Mouse (Mus musculus) midbrain, embryonic 16.5 days (tissue): Measurements from ENCODE around the gene Dact3. TPM values are rescaled to one million over a fixed set of nuclear protein-coding genes. Genes with fewer than 3 reads are reported as not detected.
A peak's percentile ranks its signal among the peaks of the same experiment; 100 is the strongest.

ENCODE experiments used
- ATAC-seq: fragments of 200-750 bp; cut with Nextera tagmentation; 2 replicates; pipeline ENCODE4 v1.8.0; 2017; ENCODE audit warnings: moderate TSS enrichment
- H3K27ac ChIP-seq: fragments of 300-500 bp; sonication (generic); 2 replicates; pipeline ENCODE4 v1.5.1; 2014; ENCODE audit warnings: mild to moderate bottlenecking, low read length, mixed read lengths
- H3K27me3 ChIP-seq: fragments of 300-500 bp; sonication (generic); 2 replicates; pipeline ENCODE4 v1.6.1; 2014; ENCODE audit warnings: low read depth, low read length, mixed read lengths; ENCODE audit not compliant: control insufficient read depth, insufficient read depth
- H3K36me3 ChIP-seq: fragments of 300-500 bp; sonication (generic); 2 replicates; pipeline ENCODE4 v1.6.1; 2014; ENCODE audit warnings: mild to moderate bottlenecking, low read length, moderate library complexity, mixed read lengths; ENCODE audit not compliant: control insufficient read depth, insufficient read depth
- H3K4me1 ChIP-seq: fragments of 300-500 bp; sonication (generic); 2 replicates; pipeline ENCODE4 v1.6.1; 2014; ENCODE audit warnings: mild to moderate bottlenecking, low read length, mixed read lengths; ENCODE audit not compliant: control insufficient read depth, insufficient read depth
- H3K4me2 ChIP-seq: fragments of 300-500 bp; sonication (generic); 2 replicates; pipeline ENCODE4 v1.6.1; 2014; ENCODE audit warnings: mild to moderate bottlenecking, low read length, mixed read lengths
- H3K4me3 ChIP-seq: fragments of 300-500 bp; sonication (generic); 2 replicates; pipeline ENCODE4 v1.5.1; 2014; ENCODE audit warnings: low read depth, mild to moderate bottlenecking, low read length, moderate library complexity, mixed read lengths
- H3K9ac ChIP-seq: fragments of 300-500 bp; sonication (generic); 2 replicates; pipeline ENCODE4 v1.6.1; 2014; ENCODE audit warnings: low read depth, low read length, mixed read lengths
- H3K9me3 ChIP-seq: fragments of 300-500 bp; sonication (generic); replicated peaks from 2 replicates; pipeline ENCODE4 v1.6.1; 2014; ENCODE audit warnings: mild to moderate bottlenecking, low read length, mixed read lengths; ENCODE audit not compliant: control insufficient read depth, poor library complexity, severe bottlenecking
- WGBS: fragments of 180-500 bp; shearing (Covaris S2); extraction: QIAGEN DNeasy Blood & Tissue Kit; methylation state at CpG from one replicate; pipeline ENCODE4 v1.1.7; 2014; 5-methylcytosine and 5-hydroxymethylcytosine counted together
- polyA plus RNA-seq: library from polyadenylated mRNA; unstranded; fragments of >200 nt; fragmentation: Nextera tagmentation; extraction: Ambion mirVana; gene quantifications from 2 replicates; pipeline ENCODE4 v1.2.1, GENCODE M21; 2015

Gene Dact3
- polyA plus RNA-seq, 1 experiment from 2014 or later: 3.0 TPM

DNA sequence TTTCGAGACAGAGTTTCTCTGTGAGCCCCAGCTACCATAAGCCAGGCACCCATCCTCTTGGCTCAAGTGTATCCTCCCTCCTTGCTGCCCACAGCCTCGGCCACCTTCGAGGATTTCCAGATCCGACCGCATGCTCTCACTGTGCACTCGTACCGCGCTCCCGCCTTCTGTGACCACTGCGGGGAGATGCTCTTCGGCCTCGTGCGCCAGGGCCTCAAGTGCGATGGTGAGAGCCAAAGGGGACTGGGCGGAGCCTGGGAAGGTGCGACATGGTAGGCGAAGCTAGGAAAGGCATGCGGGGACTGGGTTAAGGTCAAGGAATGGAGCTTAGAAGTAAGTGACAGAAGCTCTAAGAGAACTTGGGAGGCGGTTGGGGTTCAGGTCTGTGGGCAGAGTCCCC lies 27.6 kb upstream of the Dact3 start:
- H3K27ac ChIP-seq: no peak overlapping the region
- no peak overlapping the region for H3K4me2 ChIP-seq
- 0 out of 2 replicates have a peak, but pooled peaks cover 12% of the 10 kb centered on the region for H3K36me3 ChIP-seq
- no peaks in the 10 kb centered on the region for H3K27me3 ChIP-seq
- H3K9ac ChIP-seq: no peak overlapping the region
- 92% methylated on average over 19 of the region's 19 CpGs for WGBS
- ATAC-seq: no peak
- peaks cover 18% of the 10 kb centered on the region for H3K4me1 ChIP-seq
- no peaks in the 10 kb centered on the region for H3K9me3 ChIP-seq
- no peak overlapping the region for H3K4me3 ChIP-seq

DNA sequence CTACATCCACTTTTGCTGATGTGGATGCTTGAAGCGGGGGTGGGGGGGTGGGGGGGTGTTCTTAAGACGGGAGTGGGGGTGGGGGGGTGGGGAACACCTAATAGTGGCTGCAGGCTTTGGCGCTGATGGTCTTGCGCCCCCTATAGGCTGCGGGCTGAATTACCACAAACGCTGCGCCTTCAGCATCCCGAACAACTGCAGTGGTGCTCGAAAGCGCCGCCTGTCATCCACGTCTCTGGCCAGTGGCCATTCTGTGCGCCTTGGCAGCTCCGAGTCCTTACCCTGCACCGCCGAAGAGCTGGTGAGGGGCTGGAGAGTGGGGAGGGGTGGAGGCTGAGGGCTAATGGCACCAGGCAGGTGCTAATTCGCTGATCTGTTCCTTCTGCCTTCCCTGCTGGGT lies 26.5 kb upstream of the Dact3 start:
- ATAC-seq: no peak
- Histone ChIP-seq H3K9ac (no peak overlapping the region), H3K4me1 (peaks cover 13% of the 10 kb centered on the region), H3K36me3 (0 out of 2 replicates have a peak, but pooled peaks cover 12% of the 10 kb centered on the region), H3K4me2 (no peak overlapping the region), H3K4me3 (no peak overlapping the region), H3K9me3 (no peaks in the 10 kb centered on the region), H3K27ac (no peak overlapping the region), H3K27me3 (no peaks in the 10 kb centered on the region)
- 18% methylated on average over 17 of the region's 17 CpGs for WGBS

DNA sequence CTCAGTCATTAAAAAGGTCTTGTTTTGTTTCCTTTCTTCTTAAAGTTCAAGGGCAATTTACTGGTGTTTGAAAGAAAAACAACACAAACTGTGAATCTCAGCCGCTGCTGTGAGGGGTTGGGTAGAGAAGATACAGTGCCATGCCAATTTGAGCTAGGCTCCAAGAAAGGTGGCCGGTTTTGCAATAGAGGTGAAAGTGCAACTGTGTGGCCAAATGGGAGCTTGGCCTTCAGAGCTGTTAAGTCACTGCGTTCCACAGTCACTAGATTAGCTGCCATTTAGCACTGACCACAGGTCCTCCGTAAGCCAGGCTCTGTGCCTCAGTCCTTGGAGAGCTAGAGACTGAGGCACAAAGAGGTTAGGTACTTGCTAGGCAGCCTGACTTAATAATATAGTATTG lies 23.5 kb upstream of the Dact3 start:
- Histone ChIP-seq H3K9me3 (no peaks in the 10 kb centered on the region), H3K27me3 (no peaks in the 10 kb centered on the region), H3K36me3 (peaks cover 26% of the 10 kb centered on the region), H3K4me1 (no peaks in the 10 kb centered on the region), H3K4me3 (no peak overlapping the region), H3K27ac (no peak overlapping the region), H3K9ac (no peak overlapping the region), H3K4me2 (no peak overlapping the region)
- no peak for ATAC-seq
- WGBS: 93% methylated on average over 4 of the region's 4 CpGs

DNA sequence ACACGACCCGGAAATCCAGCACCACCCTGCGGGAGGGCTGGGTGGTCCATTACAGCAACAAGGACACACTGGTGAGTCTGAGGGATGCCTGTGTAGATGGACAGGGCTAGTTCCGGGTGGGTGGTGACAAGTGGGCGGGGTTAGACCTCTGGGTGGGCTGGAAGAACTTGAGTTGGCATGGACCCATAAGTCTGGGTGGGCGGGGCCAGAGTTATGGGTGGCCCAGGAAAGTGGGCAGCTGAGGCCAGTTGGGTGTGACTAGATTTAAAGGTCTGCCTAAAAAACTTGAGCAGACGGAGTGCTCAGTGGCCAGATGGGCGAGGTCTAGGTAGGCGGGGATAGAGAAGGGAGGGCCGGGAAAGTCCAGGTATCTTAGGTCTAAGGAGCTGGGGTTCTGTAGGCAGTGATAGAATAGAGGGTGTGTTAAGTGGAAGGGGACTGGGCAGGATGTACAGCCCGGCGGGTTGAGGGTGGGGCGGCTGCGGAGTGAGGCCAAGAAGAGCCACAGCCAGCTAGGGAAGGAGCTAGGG lies 21.8 kb upstream of the Dact3 start:
- Histone ChIP-seq H3K27me3 (no peaks in the 10 kb centered on the region), H3K36me3 (peaks cover 29% of the 10 kb centered on the region)
- WGBS: 88% methylated on average over 14 of the region's 14 CpGs

DNA sequence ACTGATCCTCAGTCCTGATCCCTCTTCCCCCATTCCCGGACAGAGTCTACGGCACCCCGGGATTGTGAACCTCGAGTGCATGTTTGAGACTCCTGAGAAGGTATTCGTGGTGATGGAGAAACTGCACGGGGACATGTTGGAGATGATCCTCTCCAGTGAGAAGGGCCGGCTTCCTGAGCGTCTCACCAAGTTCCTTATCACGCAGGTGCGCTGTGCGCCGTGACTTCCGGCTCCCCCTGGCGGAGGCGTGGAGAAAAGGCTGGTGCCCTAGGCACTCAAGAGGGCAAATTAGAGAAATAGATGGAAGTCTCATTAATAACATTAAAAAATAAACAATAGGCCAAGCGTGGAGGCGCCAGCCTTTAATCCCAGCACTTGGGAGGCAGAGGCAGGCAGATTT lies 16.8 kb upstream of the Dact3 start:
- no peak overlapping the region for H3K9ac ChIP-seq
- H3K9me3 ChIP-seq: no peaks in the 10 kb centered on the region
- 20% methylated on average over 17 of the region's 17 CpGs for WGBS
- no peak overlapping the region for H3K27ac ChIP-seq
- no peak overlapping the region for H3K4me3 ChIP-seq
- no peaks in the 10 kb centered on the region for H3K27me3 ChIP-seq
- ATAC-seq: no peak
- H3K36me3 ChIP-seq: peaks cover 18% of the 10 kb centered on the region
- no peak overlapping the region for H3K4me2 ChIP-seq
- no peaks in the 10 kb centered on the region for H3K4me1 ChIP-seq

More for the DNA sequence above, 21.8 kb upstream of the Dact3 start:
- no peak overlapping the region for H3K9ac ChIP-seq
- no peaks in the 10 kb centered on the region for H3K4me1 ChIP-seq
- no peak overlapping the region for H3K27ac ChIP-seq
- H3K4me2 ChIP-seq: no peak overlapping the region
- H3K9me3 ChIP-seq: no peaks in the 10 kb centered on the region
- ATAC-seq: no peak
- no peak overlapping the region for H3K4me3 ChIP-seq

DNA sequence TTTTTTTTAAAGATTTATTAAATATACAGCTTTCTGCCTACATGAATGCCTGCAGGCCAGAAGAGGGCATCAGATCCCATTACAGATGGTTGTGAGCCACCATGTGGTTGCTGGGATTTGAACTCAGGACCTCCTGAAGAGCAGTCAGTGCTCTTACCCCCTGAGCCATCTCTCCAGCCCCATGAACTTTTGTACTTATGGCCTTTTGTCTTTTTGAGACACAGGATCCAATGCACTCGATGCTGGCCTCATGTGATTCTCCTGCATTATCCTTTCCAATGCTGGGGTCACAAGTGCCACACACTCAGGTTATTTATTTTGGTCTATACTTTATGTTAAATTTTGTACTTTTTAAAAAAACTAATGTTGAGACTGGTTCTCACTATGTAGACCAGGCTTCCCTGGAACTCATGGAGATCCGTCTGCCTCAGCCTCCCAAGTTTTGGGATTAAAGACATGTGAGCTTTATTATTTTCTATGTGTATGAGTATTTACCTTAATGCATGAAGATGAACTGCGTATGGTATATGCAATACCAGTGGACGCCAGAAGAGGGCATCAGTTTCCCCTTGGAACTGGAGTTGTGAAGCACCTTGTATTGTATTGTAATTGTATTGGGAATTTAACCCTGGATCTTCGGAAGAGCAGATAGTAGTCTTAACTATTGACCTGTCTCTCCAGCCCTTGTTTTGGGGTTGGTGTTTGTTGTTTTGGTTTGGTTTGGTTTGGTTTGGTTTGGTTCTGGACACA lies 15.0 kb upstream of the Dact3 start:
- H3K9ac ChIP-seq: no peak overlapping the region
- no peak overlapping the region for H3K27ac ChIP-seq
- peaks cover 14% of the 10 kb centered on the region for H3K36me3 ChIP-seq
- H3K9me3 ChIP-seq: no peaks in the 10 kb centered on the region
- no peak overlapping the region for H3K4me3 ChIP-seq
- no peaks in the 10 kb centered on the region for H3K27me3 ChIP-seq
- no peaks in the 10 kb centered on the region for H3K4me1 ChIP-seq
- no peak overlapping the region for H3K4me2 ChIP-seq
- 32% methylated on average over 5 of the region's 5 CpGs for WGBS
- ATAC-seq: no peak

DNA sequence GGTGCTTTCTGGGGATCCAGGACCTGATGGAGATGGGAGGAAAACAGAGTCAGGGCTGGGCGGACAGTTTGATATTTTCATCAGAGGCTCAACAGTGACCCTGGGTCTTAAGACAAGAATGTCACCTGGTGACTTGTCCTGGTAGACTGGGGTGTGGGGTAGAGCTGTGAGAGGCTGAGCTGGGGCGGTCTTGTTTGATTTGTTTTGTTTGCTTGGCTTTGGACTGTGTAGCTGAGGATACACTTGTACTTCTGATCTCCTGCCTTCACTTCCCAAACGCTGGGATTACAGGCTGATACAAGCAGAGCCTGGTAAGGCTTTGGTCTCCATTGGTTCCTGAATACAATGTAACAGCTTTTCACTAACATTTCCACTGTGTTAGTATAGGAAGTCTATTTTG lies 7.6 kb upstream of the Dact3 start:
- ATAC-seq: no peak
- H3K9ac ChIP-seq: no peak overlapping the region
- H3K4me3 ChIP-seq: no peak overlapping the region
- H3K9me3 ChIP-seq: no peaks in the 10 kb centered on the region
- H3K27me3 ChIP-seq: no peaks in the 10 kb centered on the region
- 95% methylated on average over 3 of the region's 3 CpGs for WGBS
- no peak overlapping the region for H3K27ac ChIP-seq
- no peaks in the 10 kb centered on the region for H3K4me1 ChIP-seq
- 0 out of 2 replicates have a peak, but pooled peaks cover 5% of the 10 kb centered on the region for H3K36me3 ChIP-seq
- no peak overlapping the region for H3K4me2 ChIP-seq

DNA sequence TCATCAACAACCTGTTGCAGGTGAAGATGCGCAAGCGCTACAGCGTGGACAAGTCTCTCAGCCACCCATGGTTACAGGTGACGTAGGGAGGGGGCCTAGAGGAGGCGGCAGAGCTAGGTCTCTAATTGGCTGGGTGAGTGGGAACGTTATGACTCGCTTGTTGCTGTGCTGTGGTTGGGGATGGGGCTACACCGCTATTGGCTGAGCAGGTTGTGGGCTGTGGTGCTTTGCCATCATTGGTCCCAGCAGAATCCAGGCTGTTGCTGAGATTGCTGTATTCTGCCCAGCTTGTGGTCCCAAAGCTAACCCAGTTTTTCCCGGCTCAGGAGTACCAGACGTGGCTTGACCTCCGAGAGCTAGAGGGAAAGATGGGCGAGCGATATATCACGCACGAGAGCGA lies 5.6 kb upstream of the Dact3 start:
- Histone ChIP-seq H3K9me3 (no peaks in the 10 kb centered on the region), H3K4me3 (peak overlapping the region; percentile 39), H3K27ac (peak overlapping the region; percentile 85), H3K9ac (peak overlapping the region; percentile 59; the same call in 1 of the 2 replicates), H3K4me1 (0 out of 2 replicates have a peak, but pooled peaks cover 3% of the 10 kb centered on the region), H3K4me2 (peak overlapping the region; percentile 62), H3K27me3 (no peaks in the 10 kb centered on the region), H3K36me3 (no peaks in the 10 kb centered on the region)
- ATAC-seq: peak; percentile 99
- WGBS: 9% methylated on average over 16 of the region's 16 CpGs

DNA sequence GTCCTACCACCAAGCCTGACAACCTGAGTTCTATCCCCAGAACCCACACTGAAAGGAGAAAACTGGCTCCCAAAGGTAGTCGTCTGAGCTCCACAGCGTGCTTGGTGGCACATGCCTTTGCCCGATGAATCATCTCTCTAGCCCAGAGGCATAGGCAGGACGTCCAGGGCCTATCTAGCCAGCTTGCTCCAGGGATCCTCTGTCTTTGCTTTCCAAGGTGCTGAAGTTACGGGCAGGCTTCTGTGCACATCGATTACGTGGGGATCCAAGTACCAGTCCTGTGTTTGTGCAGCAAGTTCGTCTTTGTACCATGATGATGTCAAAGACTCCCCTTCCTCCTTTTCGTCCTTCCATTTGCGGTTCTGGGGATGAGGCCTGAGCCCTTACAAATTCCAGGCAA lies 3.5 kb upstream of the Dact3 start:
- 91% methylated on average over 10 of the region's 10 CpGs for WGBS
- no peak overlapping the region for H3K27ac ChIP-seq
- H3K9ac ChIP-seq: no peak overlapping the region
- ATAC-seq: no peak
- H3K4me2 ChIP-seq: no peak overlapping the region
- peaks cover 9% of the 10 kb centered on the region for H3K4me1 ChIP-seq
- H3K9me3 ChIP-seq: no peaks in the 10 kb centered on the region
- H3K27me3 ChIP-seq: no peaks in the 10 kb centered on the region
- H3K4me3 ChIP-seq: no peak overlapping the region
- no peaks in the 10 kb centered on the region for H3K36me3 ChIP-seq
